Mouse (Mus musculus) liver, embryonic 16.5 days (tissue): ENCODE data around the gene Sertad2. TPM values are rescaled to one million over a fixed set of nuclear protein-coding genes. Genes with fewer than 3 reads are reported as not detected.

Experiments used
- ATAC-seq: fragments of 200-750 bp; cut with Nextera tagmentation; 2 replicates; pipeline ENCODE4 v1.8.0; 2017; ENCODE audit warnings: low read depth, mild to moderate bottlenecking, moderate number of reproducible peaks, moderate library complexity
- H3K27ac ChIP-seq: fragments of 300-500 bp; sonication (generic); 2 replicates; pipeline ENCODE4 v1.5.1; 2014; ENCODE audit warnings: mild to moderate bottlenecking, low read length
- H3K27me3 ChIP-seq: fragments of 300-500 bp; sonication (generic); 2 replicates; pipeline ENCODE4 v1.6.1; 2014; ENCODE audit warnings: low read depth, low read length, mixed read lengths; ENCODE audit not compliant: control insufficient read depth, insufficient read depth
- H3K36me3 ChIP-seq: fragments of 300-500 bp; sonication (generic); 2 replicates; pipeline ENCODE4 v1.6.1; 2014; ENCODE audit warnings: mild to moderate bottlenecking; ENCODE audit not compliant: control insufficient read depth, insufficient read depth
- H3K4me1 ChIP-seq: fragments of 300-500 bp; sonication (generic); 2 replicates; pipeline ENCODE4 v1.6.1; 2014; ENCODE audit warnings: low read depth, low read length, mixed read lengths; ENCODE audit not compliant: control insufficient read depth
- H3K4me2 ChIP-seq: fragments of 300-500 bp; sonication (generic); 2 replicates; pipeline ENCODE4 v1.6.1; 2014; ENCODE audit warnings: low read depth, low read length, mixed read lengths
- H3K4me3 ChIP-seq: fragments of 300-500 bp; sonication (generic); 2 replicates; pipeline ENCODE4 v1.5.1; 2014; ENCODE audit warnings: low read depth, mild to moderate bottlenecking, low read length
- H3K9ac ChIP-seq: fragments of 300-500 bp; sonication (generic); 2 replicates; pipeline ENCODE4 v1.6.1; 2014; ENCODE audit warnings: low read depth, low read length
- H3K9me3 ChIP-seq: fragments of 300-500 bp; sonication (generic); replicated peaks from 2 replicates; pipeline ENCODE4 v1.6.1; 2016; ENCODE audit warnings: low read length; ENCODE audit not compliant: control insufficient read depth
- WGBS: fragments of 180-500 bp; shearing (Covaris S2); extraction: QIAGEN DNeasy Blood & Tissue Kit; methylation state at CpG from one replicate; pipeline ENCODE4 v1.1.7; 2014; ENCODE audit not compliant: insufficient replicate concordance; 5-methylcytosine and 5-hydroxymethylcytosine counted together
- polyA plus RNA-seq: library from polyadenylated mRNA; unstranded; fragments of >200 nt; fragmentation: Nextera tagmentation; extraction: Ambion mirVana; gene quantifications from 2 replicates; pipeline ENCODE4 v1.2.1, GENCODE M21; 2015

The Sertad2 gene
- polyA plus RNA-seq, 1 experiment from 2014 or later = 34.9 TPM

GRCm38 (mm10) chr11:20613223-20613622 is 70.2 kb downstream of the Sertad2 start:
- no peaks in the 10 kb centered on the region; the same call in 1 of the 2 replicates for H3K4me1 ChIP-seq
- WGBS = 57% methylated on average over 4 of the region's 4 CpGs
- no peaks in the 10 kb centered on the region for H3K36me3 ChIP-seq
- H3K27me3 ChIP-seq = no peaks in the 10 kb centered on the region
- no peak overlapping the region for H3K27ac ChIP-seq
- no peak for ATAC-seq
- H3K9ac ChIP-seq = no peak overlapping the region
- no peak overlapping the region for H3K4me3 ChIP-seq
- H3K4me2 ChIP-seq = no peak overlapping the region
- no peaks in the 10 kb centered on the region for H3K9me3 ChIP-seq

DNA sequence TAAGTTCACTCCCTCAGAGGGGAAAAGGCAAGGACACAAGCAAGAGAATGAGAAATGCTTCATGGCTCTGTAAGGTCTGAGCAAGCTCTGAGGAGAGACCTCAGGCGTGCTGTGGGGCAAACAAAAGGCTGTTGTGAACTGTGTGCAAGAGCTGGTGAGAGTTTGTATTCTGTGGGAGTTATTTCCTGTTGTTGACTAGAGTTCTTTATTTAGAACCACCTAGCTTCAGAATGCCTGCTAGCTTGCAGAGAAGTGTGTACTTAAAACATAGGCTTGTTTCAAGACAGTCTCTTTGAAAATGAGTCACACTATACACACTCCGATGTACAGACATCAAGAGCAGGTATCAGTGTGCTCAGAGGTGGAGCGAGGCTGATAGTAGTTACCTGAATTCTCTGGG is 73.0 kb downstream of the Sertad2 start:
- Histone ChIP-seq H3K27me3 (no peaks in the 10 kb centered on the region), H3K36me3 (no peaks in the 10 kb centered on the region), H3K4me2 (no peak overlapping the region), H3K4me1 (no peaks in the 10 kb centered on the region; the same call in 1 of the 2 replicates), H3K9me3 (no peaks in the 10 kb centered on the region), H3K27ac (no peak overlapping the region), H3K9ac (no peak overlapping the region), H3K4me3 (no peak overlapping the region)
- ATAC-seq = no peak
- WGBS = 50% methylated on average over 3 of the region's 3 CpGs

GRCm38 (mm10) chr11:20627146-20627545 is 84.1 kb downstream of the Sertad2 start:
- H3K27ac ChIP-seq = no peak overlapping the region
- H3K36me3 ChIP-seq = no peaks in the 10 kb centered on the region
- ATAC-seq = no peak
- H3K4me2 ChIP-seq = no peak overlapping the region
- H3K27me3 ChIP-seq = no peaks in the 10 kb centered on the region
- no peak overlapping the region for H3K4me3 ChIP-seq
- no peaks in the 10 kb centered on the region for H3K9me3 ChIP-seq
- 57% methylated on average over 2 of the region's 2 CpGs for WGBS
- H3K9ac ChIP-seq = no peak overlapping the region
- peaks cover 13% of the 10 kb centered on the region for H3K4me1 ChIP-seq

- no peaks in the 10 kb centered on the region for H3K36me3 ChIP-seq
- 61% methylated on average over 2 of the region's 2 CpGs for WGBS
- H3K4me3 ChIP-seq = no peak overlapping the region
- H3K9ac ChIP-seq = no peak overlapping the region
- H3K27ac ChIP-seq = no peak overlapping the region
- peaks cover 14% of the 10 kb centered on the region for H3K4me1 ChIP-seq
- H3K27me3 ChIP-seq = no peaks in the 10 kb centered on the region
- no peak for ATAC-seq
- no peak overlapping the region for H3K4me2 ChIP-seq
- H3K9me3 ChIP-seq = no peaks in the 10 kb centered on the region
Observed at GRCm38 (mm10) chr11:20628216-20628615, 85.2 kb downstream of the Sertad2 start.

DNA sequence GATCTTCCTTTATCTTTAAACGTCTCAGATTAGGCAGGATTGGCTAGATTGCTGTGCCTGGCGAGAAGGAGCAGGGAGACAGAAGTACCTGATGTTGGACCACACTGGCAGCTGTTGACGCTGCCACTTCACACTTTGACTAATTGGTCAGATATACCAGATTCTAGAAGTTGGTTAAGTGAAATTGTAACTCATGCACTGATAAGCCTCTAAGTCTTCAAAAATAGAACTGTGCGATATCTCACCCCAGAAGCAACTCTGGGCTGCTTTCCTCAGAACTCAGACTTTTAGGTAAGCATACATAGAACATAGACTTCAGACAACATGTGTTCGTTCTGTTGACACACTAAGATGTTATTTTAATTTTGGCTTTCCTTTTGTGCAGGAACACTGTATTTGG is 86.6 kb downstream of the Sertad2 start:
- Histone ChIP-seq H3K27me3 (no peaks in the 10 kb centered on the region), H3K4me3 (no peak overlapping the region), H3K4me2 (no peak overlapping the region), H3K36me3 (no peaks in the 10 kb centered on the region), H3K4me1 (peaks cover 28% of the 10 kb centered on the region), H3K27ac (no peak overlapping the region), H3K9me3 (no peaks in the 10 kb centered on the region), H3K9ac (no peak overlapping the region)
- WGBS = 45% methylated on average over 5 of the region's 5 CpGs
- no peak for ATAC-seq

DNA sequence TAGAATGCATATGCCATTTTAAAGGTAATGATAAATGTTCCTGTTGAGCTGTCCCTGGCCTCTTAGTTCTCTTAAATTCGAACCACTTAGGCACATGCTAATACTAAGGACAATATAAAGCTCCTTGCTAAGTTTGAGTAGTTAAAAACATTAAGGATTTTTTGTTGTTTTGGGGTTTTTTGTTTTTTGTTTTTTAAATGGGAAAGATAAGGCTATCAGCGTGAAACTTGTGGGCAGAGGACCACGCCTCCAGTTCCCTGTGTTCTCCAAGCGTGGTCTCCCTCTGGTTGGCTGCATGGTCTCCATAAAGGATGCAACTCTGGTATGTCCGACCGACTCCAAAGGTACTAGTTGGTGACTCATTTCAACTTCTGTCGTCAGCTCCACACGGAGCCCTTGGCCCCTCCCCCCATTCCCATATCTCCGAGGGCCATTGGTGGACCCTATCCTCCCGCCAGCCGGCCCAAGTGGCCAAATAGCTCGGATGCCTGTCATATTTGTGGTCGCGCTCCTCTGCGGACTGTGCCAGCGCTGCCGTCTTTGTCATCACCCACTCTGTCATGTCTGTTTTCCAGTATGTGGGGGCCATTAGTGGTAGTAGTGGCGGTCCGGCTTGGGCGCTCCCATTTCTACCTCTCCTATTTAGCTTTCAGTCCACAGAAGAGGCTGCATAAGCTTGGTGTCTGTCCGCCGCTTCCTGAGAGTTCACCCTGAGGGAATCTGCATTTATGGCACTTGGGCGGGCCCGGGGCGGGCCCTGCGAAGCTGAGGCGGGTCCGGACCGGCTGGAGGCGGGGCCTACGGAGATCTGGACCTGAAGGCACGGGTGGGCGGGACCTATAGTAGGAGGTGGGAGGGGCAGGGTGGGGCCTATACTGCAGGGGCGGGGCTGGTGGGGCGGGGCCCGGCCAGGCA is 88.2 kb downstream of the Sertad2 start:
- H3K9me3 ChIP-seq = no peaks in the 10 kb centered on the region
- H3K27ac ChIP-seq = peak overlapping the region; percentile 100
- peak; percentile 81 for ATAC-seq
- peak overlapping the region; percentile 96 for H3K4me2 ChIP-seq
- peaks cover 41% of the 10 kb centered on the region for H3K4me1 ChIP-seq
- H3K36me3 ChIP-seq = no peaks in the 10 kb centered on the region
- H3K4me3 ChIP-seq = peak overlapping the region; percentile 100
- 2% methylated on average over 34 of the region's 36 CpGs for WGBS
- no peaks in the 10 kb centered on the region for H3K27me3 ChIP-seq
- peak overlapping the region; percentile 82 for H3K9ac ChIP-seq

- Histone ChIP-seq H3K4me3 (peak overlapping the region; percentile 100), H3K27me3 (no peaks in the 10 kb centered on the region), H3K4me1 (peaks cover 48% of the 10 kb centered on the region), H3K27ac (peak overlapping the region; percentile 100), H3K36me3 (no peaks in the 10 kb centered on the region), H3K9ac (peak overlapping the region; percentile 100), H3K9me3 (no peaks in the 10 kb centered on the region), H3K4me2 (peak overlapping the region; percentile 79)
- peak; percentile 82 for ATAC-seq
- WGBS = under 1% methylated on average over 67 of the region's 67 CpGs
Observed at GRCm38 (mm10) chr11:20631941-20632618, 89.0 kb downstream of the Sertad2 start.

- WGBS = under 1% methylated on average over 13 of the region's 13 CpGs
- Histone ChIP-seq H3K27ac (peak overlapping the region; percentile 100), H3K27me3 (no peaks in the 10 kb centered on the region), H3K4me1 (peaks cover 52% of the 10 kb centered on the region), H3K9me3 (no peaks in the 10 kb centered on the region), H3K4me2 (peak overlapping the region; percentile 79), H3K9ac (peak overlapping the region; percentile 100), H3K36me3 (no peaks in the 10 kb centered on the region), H3K4me3 (peak overlapping the region; percentile 100)
- ATAC-seq = peak; percentile 22; the same call in 1 of the 2 replicates
Observed at GRCm38 (mm10) chr11:20632619-20632965, 89.5 kb downstream of the Sertad2 start.

GRCm38 (mm10) chr11:20634543-20634942 is 91.5 kb downstream of the Sertad2 start:
- Histone ChIP-seq H3K9me3 (no peaks in the 10 kb centered on the region), H3K4me1 (peaks cover 60% of the 10 kb centered on the region), H3K27ac (peak overlapping the region; percentile 99), H3K4me3 (peak overlapping the region; percentile 100), H3K9ac (peak overlapping the region; percentile 58), H3K27me3 (no peaks in the 10 kb centered on the region), H3K4me2 (peak overlapping the region; percentile 79), H3K36me3 (no peaks in the 10 kb centered on the region)
- 13% methylated on average over 1 of the region's 1 CpGs for WGBS
- ATAC-seq = no peak
